ENCODE assay signal across 14 mouse cellular contexts in the genomic region with DNA sequence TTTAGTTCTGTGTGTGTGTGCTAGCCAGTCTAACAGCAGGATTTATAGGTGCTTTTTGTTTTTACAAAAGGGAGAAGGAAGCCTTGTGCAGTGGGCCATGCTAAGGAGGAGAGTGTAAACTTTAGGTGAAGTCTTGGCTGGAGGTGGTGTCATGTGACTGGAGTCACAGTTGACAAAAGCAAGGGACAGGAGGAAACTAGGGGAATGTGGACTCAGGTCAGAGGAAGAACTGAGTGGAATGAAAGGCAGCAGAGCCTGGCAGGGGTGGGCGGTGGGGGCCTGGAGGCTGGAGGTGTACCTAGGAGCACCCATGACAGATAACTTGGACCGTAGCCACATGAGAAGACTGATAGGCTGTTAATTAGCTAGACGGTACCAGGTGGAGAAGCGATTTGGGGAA. TPM values are rescaled to one million over a fixed set of nuclear protein-coding genes. Genes with fewer than 3 reads are reported as not detected.
DNase-seq lines count a peak whose midpoint lies in the region; ATAC-seq and TF ChIP-seq lines count a peak whose summit lies in the region.
"Had no signal": no experiment of that assay in that cellular context is flagged by ENCODE, and none has a peak within 500 bp of the region (broad histone marks: within the 10 kb centered on the region; RNA-seq: fewer than 3 reads in every experiment).

No protein-coding gene starts in this region.

- DNase-seq in embryonic facial prominence, embryonic 14.5 days (ENCODE audit: low spot score) = no peak
- DNase-seq in embryonic facial prominence, embryonic 10.5 days (ENCODE audit: low spot score) = no peak
- DNase-seq in liver, embryonic 11.5 days (ENCODE audit: low spot score) = no peak
- DNase-seq in liver, postnatal 0 days = no peak
- peak; percentile 83 for DNase-seq in kidney, adult 2 months
- DNase-seq in urinary bladder, adult 18-20 months (ENCODE audit: low spot score in 2 of 2) = no peak
- DNase-seq: cerebellum, adult 9-11 months; heart, postnatal 4 days; layer of hippocampus, adult 9-11 months had no signal

- no peak overlapping the region for H3K9ac ChIP-seq in embryonic facial prominence, embryonic 14.5 days (ENCODE audit: low read depth, low read length)
- H3K9ac ChIP-seq in liver, embryonic 11.5 days (ENCODE audit: low read depth, low read length) = no peak overlapping the region
- no peak overlapping the region for H3K9ac ChIP-seq in liver, postnatal 0 days (replicated peaks)
- H3K9ac ChIP-seq in neural tube, embryonic 12.5 days = no peak overlapping the region
- H3K9ac ChIP-seq in hindbrain, embryonic 13.5 days = no peak overlapping the region
- H3K9ac ChIP-seq: embryonic facial prominence, embryonic 12.5 days had no signal

- 77% methylated on average over 4 of the region's 4 CpGs for WGBS in embryonic facial prominence, embryonic 14.5 days
- 87% methylated on average over 4 of the region's 4 CpGs for WGBS in embryonic facial prominence, embryonic 10.5 days
- 64% methylated on average over 4 of the region's 4 CpGs for WGBS in liver, embryonic 11.5 days
- 62% methylated on average over 4 of the region's 4 CpGs for WGBS in liver, postnatal 0 days (ENCODE audit: insufficient replicate concordance)
- WGBS in kidney, adult 2 months = 23% methylated on average over 4 of the region's 4 CpGs
- WGBS in neural tube, embryonic 12.5 days = 42% methylated on average over 4 of the region's 4 CpGs
- WGBS in hindbrain, embryonic 13.5 days = 60% methylated on average over 4 of the region's 4 CpGs

- no peak for TF ChIP-seq POLR2A in kidney, adult 2 months (IDR thresholded peaks at IDR 0.05; ENCODE audit: low read depth, low read length)

- no peak for TF ChIP-seq CTCF in liver, postnatal 0 days (IDR thresholded peaks at IDR 0.05; ENCODE audit: low read depth)
- no peak for TF ChIP-seq CTCF in kidney, adult 2 months (conservative IDR thresholded peaks at IDR 0.05; ENCODE audit: insufficient read depth, insufficient read length, low read depth, low read length)

- H3K4me1 ChIP-seq in embryonic facial prominence, embryonic 14.5 days (ENCODE audit: control insufficient read depth, insufficient read depth, low read length) = no peaks in the 10 kb centered on the region
- 0 out of 2 replicates have a peak, but pooled peaks cover 3% of the 10 kb centered on the region for H3K4me1 ChIP-seq in embryonic facial prominence, embryonic 10.5 days
- peaks cover 10% of the 10 kb centered on the region; the same call in 1 of the 2 replicates for H3K4me1 ChIP-seq in liver, embryonic 11.5 days (replicated peaks; ENCODE audit: control insufficient read depth, insufficient read depth, low read length)
- H3K4me1 ChIP-seq in liver, postnatal 0 days (ENCODE audit: insufficient read depth) = peaks cover 10% of the 10 kb centered on the region; the same call in 1 of the 2 replicates
- H3K4me1 ChIP-seq in kidney, adult 2 months (ENCODE audit: control insufficient read depth, insufficient read depth, low read length) = peaks cover 30% of the 10 kb centered on the region
- peaks cover 10% of the 10 kb centered on the region; the same call in 1 of the 2 replicates for H3K4me1 ChIP-seq in neural tube, embryonic 12.5 days
- H3K4me1 ChIP-seq in hindbrain, embryonic 13.5 days (replicated peaks) = peaks cover 15% of the 10 kb centered on the region
- H3K4me1 ChIP-seq: embryonic facial prominence, embryonic 12.5 days had no signal

- peaks cover 46% of the 10 kb centered on the region for H3K36me3 ChIP-seq in embryonic facial prominence, embryonic 14.5 days (ENCODE audit: control insufficient read depth, insufficient read depth, low read length)
- peaks cover 68% of the 10 kb centered on the region for H3K36me3 ChIP-seq in embryonic facial prominence, embryonic 10.5 days (replicated peaks)
- peaks cover 6% of the 10 kb centered on the region; the same call in 1 of the 2 replicates for H3K36me3 ChIP-seq in liver, embryonic 11.5 days (ENCODE audit: control insufficient read depth, insufficient read depth, low read length)
- H3K36me3 ChIP-seq in liver, postnatal 0 days (replicated peaks; ENCODE audit: insufficient read depth, low read length) = peaks cover 17% of the 10 kb centered on the region; the same call in 1 of the 2 replicates
- peaks cover 5% of the 10 kb centered on the region; the same call in 1 of the 2 replicates for H3K36me3 ChIP-seq in kidney, adult 2 months (ENCODE audit: control insufficient read depth, insufficient read depth, low read length)
- H3K36me3 ChIP-seq in neural tube, embryonic 12.5 days = peaks cover 42% of the 10 kb centered on the region
- peaks cover 47% of the 10 kb centered on the region for H3K36me3 ChIP-seq in hindbrain, embryonic 13.5 days

- TF ChIP-seq EP300 in liver, postnatal 0 days (IDR thresholded peaks at IDR 0.05; ENCODE audit: low read depth) = no peak

- H3K9me3 ChIP-seq in embryonic facial prominence, embryonic 14.5 days (ENCODE audit: control insufficient read depth, low read length) = no peaks in the 10 kb centered on the region
- H3K9me3 ChIP-seq in embryonic facial prominence, embryonic 10.5 days = no peaks in the 10 kb centered on the region
- no peaks in the 10 kb centered on the region for H3K9me3 ChIP-seq in liver, embryonic 11.5 days (ENCODE audit: control insufficient read depth, low read length)
- H3K9me3 ChIP-seq in liver, postnatal 0 days (ENCODE audit: low read length) = no peaks in the 10 kb centered on the region
- H3K9me3 ChIP-seq in neural tube, embryonic 12.5 days = no peaks in the 10 kb centered on the region
- H3K9me3 ChIP-seq in hindbrain, embryonic 13.5 days = no peaks in the 10 kb centered on the region
- H3K9me3 ChIP-seq: embryonic facial prominence, embryonic 12.5 days; limb, embryonic 10.5 days had no signal

- H3K4me2 ChIP-seq in embryonic facial prominence, embryonic 14.5 days (ENCODE audit: low read depth, low read length) = no peak overlapping the region
- H3K4me2 ChIP-seq in liver, embryonic 11.5 days = no peak overlapping the region
- no peak overlapping the region for H3K4me2 ChIP-seq in liver, postnatal 0 days (ENCODE audit: low read depth, low read length)
- H3K4me2 ChIP-seq in neural tube, embryonic 12.5 days (replicated peaks) = no peak overlapping the region
- no peak overlapping the region for H3K4me2 ChIP-seq in hindbrain, embryonic 13.5 days
- H3K4me2 ChIP-seq: embryonic facial prominence, embryonic 12.5 days had no signal

- ATAC-seq in embryonic facial prominence, embryonic 14.5 days (ENCODE audit: low read depth) = peak; percentile 4; the same call in 1 of the 2 replicates
- ATAC-seq in liver, embryonic 11.5 days (replicated peaks; ENCODE audit: low FRiP score) = no peak
- ATAC-seq in liver, postnatal 0 days = no peak
- ATAC-seq in neural tube, embryonic 12.5 days (ENCODE audit: low FRiP score, low read depth) = peak; percentile 44; the same call in 1 of the 2 replicates
- no peak for ATAC-seq in hindbrain, embryonic 13.5 days (ENCODE audit: low FRiP score)
- ATAC-seq: forebrain, embryonic 14.5 days had no signal

- no peak overlapping the region for H3K4me3 ChIP-seq in embryonic facial prominence, embryonic 14.5 days (ENCODE audit: low read depth, low read length)
- H3K4me3 ChIP-seq in embryonic facial prominence, embryonic 10.5 days = no peak overlapping the region
- no peak overlapping the region for H3K4me3 ChIP-seq in liver, embryonic 11.5 days (ENCODE audit: low read depth, low read length)
- H3K4me3 ChIP-seq in liver, postnatal 0 days (ENCODE audit: low read depth, low read length) = no peak overlapping the region
- H3K4me3 ChIP-seq in kidney, adult 2 months (ENCODE audit: insufficient read depth, low read depth, low read length) = no peak overlapping the region
- H3K4me3 ChIP-seq in neural tube, embryonic 12.5 days = no peak overlapping the region
- H3K4me3 ChIP-seq in hindbrain, embryonic 13.5 days = no peak overlapping the region
- H3K4me3 ChIP-seq: embryonic facial prominence, embryonic 12.5 days; limb, embryonic 10.5 days had no signal

- no peaks in the 10 kb centered on the region for H3K27me3 ChIP-seq in embryonic facial prominence, embryonic 14.5 days (replicated peaks; ENCODE audit: control insufficient read depth, insufficient read depth, low read length)
- no peaks in the 10 kb centered on the region for H3K27me3 ChIP-seq in embryonic facial prominence, embryonic 10.5 days (replicated peaks; ENCODE audit: low read depth, poor library complexity, severe bottlenecking)
- no peaks in the 10 kb centered on the region for H3K27me3 ChIP-seq in liver, embryonic 11.5 days (replicated peaks; ENCODE audit: control insufficient read depth, insufficient read depth, low read length)
- H3K27me3 ChIP-seq in liver, postnatal 0 days (ENCODE audit: insufficient read depth, low read length) = no peaks in the 10 kb centered on the region
- H3K27me3 ChIP-seq in kidney, adult 2 months (replicated peaks; ENCODE audit: control insufficient read depth, insufficient read depth, low read length) = no peaks in the 10 kb centered on the region
- H3K27me3 ChIP-seq in neural tube, embryonic 12.5 days (replicated peaks) = no peaks in the 10 kb centered on the region
- H3K27me3 ChIP-seq in hindbrain, embryonic 13.5 days = no peaks in the 10 kb centered on the region
- H3K27me3 ChIP-seq: embryonic facial prominence, embryonic 12.5 days had no signal

- 0 out of 2 replicates have a peak overlapping the region, but pooled peaks have one; percentile 4 for H3K27ac ChIP-seq in embryonic facial prominence, embryonic 14.5 days (replicated peaks; ENCODE audit: low read depth, low read length)
- no peak overlapping the region for H3K27ac ChIP-seq in embryonic facial prominence, embryonic 10.5 days (replicated peaks)
- H3K27ac ChIP-seq in liver, embryonic 11.5 days (ENCODE audit: low read depth, low read length) = 0 out of 2 replicates have a peak overlapping the region, but pooled peaks have one; percentile 2
- no peak overlapping the region for H3K27ac ChIP-seq in liver, postnatal 0 days (ENCODE audit: low read depth)
- peak overlapping the region; percentile 21 for H3K27ac ChIP-seq in kidney, adult 2 months (ENCODE audit: insufficient read depth, low read depth, low read length)
- H3K27ac ChIP-seq in neural tube, embryonic 12.5 days = no peak overlapping the region
- H3K27ac ChIP-seq in hindbrain, embryonic 13.5 days = no peak overlapping the region
- H3K27ac ChIP-seq: embryonic facial prominence, embryonic 12.5 days; limb, embryonic 10.5 days had no signal

RNA-seq across cellular contexts. Expression of a gene that starts 52.1 kb away (rescaled TPM):
- 115 and 117 TPM in 2 replicates for polyA plus RNA-seq in embryonic facial prominence, embryonic 14.5 days (2014; fragmentation: Nextera tagmentation; extraction: Ambion mirVana)
- polyA plus RNA-seq in embryonic facial prominence, embryonic 10.5 days (2016; fragmentation: Nextera tagmentation; extraction: Ambion mirVana) = 75.1 and 84.8 TPM in 2 replicates
- polyA plus RNA-seq in liver, embryonic 11.5 days (2014; fragmentation: Nextera tagmentation; extraction: Ambion mirVana) = 49.5 and 51.4 TPM in 2 replicates
- 20.6 and 23.6 TPM in 2 replicates for polyA plus RNA-seq in liver, postnatal 0 days (2015; fragmentation: Nextera tagmentation; extraction: Ambion mirVana)
- polyA plus RNA-seq in kidney, adult 2 months (2012; rRNA removed) = 31.7 and 33.0 TPM in 2 replicates
- polyA plus RNA-seq in neural tube, embryonic 12.5 days (2016; fragmentation: Nextera tagmentation; extraction: Ambion mirVana) = 104 and 115 TPM in 2 replicates
- polyA plus RNA-seq in hindbrain, embryonic 13.5 days (2015; fragmentation: Nextera tagmentation; extraction: Ambion mirVana) = 85.0 and 85.8 TPM in 2 replicates

RNA-seq across cellular contexts. Expression of a gene that starts 56.3 kb away (rescaled TPM):
- polyA plus RNA-seq in embryonic facial prominence, embryonic 14.5 days (2014; fragmentation: Nextera tagmentation; extraction: Ambion mirVana) = 23.2 and 24.1 TPM in 2 replicates
- polyA plus RNA-seq in embryonic facial prominence, embryonic 10.5 days (2016; fragmentation: Nextera tagmentation; extraction: Ambion mirVana) = 34.1 and 35.6 TPM in 2 replicates
- polyA plus RNA-seq in liver, embryonic 11.5 days (2014; fragmentation: Nextera tagmentation; extraction: Ambion mirVana) = 12.3 and 14.0 TPM in 2 replicates
- 3.3 and 4.1 TPM in 2 replicates for polyA plus RNA-seq in liver, postnatal 0 days (2015; fragmentation: Nextera tagmentation; extraction: Ambion mirVana)
- polyA plus RNA-seq in kidney, adult 2 months (2012; rRNA removed) = 25.0 and 29.7 TPM in 2 replicates
- 24.2 and 32.2 TPM in 2 replicates for polyA plus RNA-seq in neural tube, embryonic 12.5 days (2016; fragmentation: Nextera tagmentation; extraction: Ambion mirVana)
- polyA plus RNA-seq in hindbrain, embryonic 13.5 days (2015; fragmentation: Nextera tagmentation; extraction: Ambion mirVana) = 20.5 and 21.7 TPM in 2 replicates

Comparison
In these comparisons a context has a peak if more than half of its experiments do, and no peak if none do; other contexts are left out.
1. H3K27ac ChIP-seq: peak in embryonic facial prominence, embryonic 14.5 days (single experiment), liver, embryonic 11.5 days (single experiment) and kidney, adult 2 months (single experiment); none in embryonic facial prominence, embryonic 10.5 days (single experiment), liver, postnatal 0 days (single experiment), neural tube, embryonic 12.5 days (single experiment) and hindbrain, embryonic 13.5 days (single experiment).
2. ATAC-seq: peak in embryonic facial prominence, embryonic 14.5 days (single experiment) and neural tube, embryonic 12.5 days (single experiment); none in liver, embryonic 11.5 days (single experiment), liver, postnatal 0 days (single experiment) and hindbrain, embryonic 13.5 days (single experiment).